Mouse (Mus musculus) heart, adult 11 months (tissue): ENCODE measurements around the gene Plcd1.

ENCODE experiments used
- DNase-seq: peaks from one replicate; pipeline ENCODE4 v3.0.0; 2022

Plcd1 gene

DNA sequence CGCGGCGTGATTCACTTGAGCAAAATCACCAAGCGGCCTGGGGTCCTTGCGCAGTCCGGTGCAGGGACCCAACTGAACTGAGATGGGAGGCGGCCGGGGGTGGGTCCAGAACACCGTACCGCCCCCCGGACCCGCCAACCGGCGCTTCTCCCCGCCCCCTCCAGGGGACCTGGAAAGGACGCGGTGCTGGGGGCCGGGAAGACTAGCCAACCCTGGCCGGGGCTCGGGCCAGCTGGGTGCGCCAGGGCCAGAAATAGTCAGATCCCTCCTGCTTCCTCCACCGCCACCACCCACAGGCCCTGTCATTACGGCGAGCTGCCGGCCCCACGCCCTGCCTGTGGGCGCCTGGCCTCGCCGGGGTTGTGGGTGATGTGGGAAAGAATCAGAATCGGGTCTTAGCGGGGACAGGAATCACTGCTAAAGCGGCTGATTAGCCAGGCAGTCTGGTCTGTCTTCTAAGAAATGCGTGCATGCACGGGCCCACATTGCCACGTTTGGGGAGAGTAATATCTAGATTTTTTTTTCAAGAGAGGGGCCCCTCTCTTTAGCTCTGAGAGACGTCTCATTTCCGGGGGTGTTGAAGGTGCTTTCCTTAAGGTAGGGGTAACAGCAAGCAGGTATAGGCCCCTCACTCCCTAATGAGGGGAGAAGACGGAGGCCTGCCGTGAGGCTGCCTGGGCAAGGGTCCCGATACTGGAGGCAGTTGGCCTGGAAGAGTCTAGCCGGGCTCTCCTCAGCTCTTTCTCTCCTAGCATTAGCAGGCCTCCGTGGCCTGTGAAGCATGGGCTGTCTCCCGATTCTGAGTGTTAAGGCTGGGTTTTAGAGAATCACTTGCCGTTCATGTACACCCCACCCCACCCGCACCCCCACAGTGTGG lies at the start of gene Plcd1:
TSS of gene Plcd1 (minus strand) at position 84 of the 877 bp plus-strand sequence.
- peak; percentile 100 for DNase-seq

DNA sequence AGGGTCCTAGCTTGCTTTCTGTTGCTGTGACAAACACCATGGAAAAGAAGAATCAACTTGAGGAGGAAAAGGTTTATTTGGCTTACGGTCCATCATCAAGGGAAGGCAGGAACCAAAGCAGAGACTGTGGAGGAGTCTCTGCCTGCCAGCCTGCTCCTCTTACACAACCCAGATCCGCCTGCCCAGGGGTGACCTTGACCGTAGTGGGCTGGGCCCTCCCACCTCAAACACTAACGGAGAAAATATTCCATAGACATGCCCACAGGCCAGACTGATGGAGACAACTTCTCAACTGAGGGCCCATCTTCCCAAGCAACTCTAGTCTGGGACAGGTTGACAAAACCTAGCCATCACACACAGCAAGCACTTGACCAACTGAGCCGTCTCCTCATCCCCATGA lies 48.8 kb upstream of the Plcd1 start:
- no peak for DNase-seq

DNA sequence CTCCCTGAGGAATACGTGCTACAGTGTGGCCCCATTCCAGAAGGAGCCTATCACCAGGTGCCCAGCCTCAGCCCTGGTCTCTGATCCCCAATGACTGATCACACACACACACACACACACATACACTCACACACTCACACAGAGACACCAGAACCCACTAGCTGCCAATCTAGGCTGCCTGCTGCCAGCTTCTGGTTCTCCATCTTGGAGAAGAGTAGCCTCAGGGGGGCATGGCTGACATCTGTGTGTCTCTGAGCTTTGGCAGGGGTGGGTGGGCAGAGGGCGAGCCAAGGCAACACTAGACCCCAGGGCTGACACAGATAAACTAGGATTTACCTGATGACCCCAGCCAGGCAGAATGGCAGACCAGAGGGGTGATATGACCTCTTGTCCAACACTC lies 45.5 kb upstream of the Plcd1 start:
- DNase-seq: no peak

- no peak for DNase-seq
Measured at GRCm38 (mm10) chr9:119130692-119131091, 37.4 kb upstream of the Plcd1 start.

- no peak for DNase-seq
Measured at GRCm38 (mm10) chr9:119128436-119129181, 35.3 kb upstream of the Plcd1 start.

DNA sequence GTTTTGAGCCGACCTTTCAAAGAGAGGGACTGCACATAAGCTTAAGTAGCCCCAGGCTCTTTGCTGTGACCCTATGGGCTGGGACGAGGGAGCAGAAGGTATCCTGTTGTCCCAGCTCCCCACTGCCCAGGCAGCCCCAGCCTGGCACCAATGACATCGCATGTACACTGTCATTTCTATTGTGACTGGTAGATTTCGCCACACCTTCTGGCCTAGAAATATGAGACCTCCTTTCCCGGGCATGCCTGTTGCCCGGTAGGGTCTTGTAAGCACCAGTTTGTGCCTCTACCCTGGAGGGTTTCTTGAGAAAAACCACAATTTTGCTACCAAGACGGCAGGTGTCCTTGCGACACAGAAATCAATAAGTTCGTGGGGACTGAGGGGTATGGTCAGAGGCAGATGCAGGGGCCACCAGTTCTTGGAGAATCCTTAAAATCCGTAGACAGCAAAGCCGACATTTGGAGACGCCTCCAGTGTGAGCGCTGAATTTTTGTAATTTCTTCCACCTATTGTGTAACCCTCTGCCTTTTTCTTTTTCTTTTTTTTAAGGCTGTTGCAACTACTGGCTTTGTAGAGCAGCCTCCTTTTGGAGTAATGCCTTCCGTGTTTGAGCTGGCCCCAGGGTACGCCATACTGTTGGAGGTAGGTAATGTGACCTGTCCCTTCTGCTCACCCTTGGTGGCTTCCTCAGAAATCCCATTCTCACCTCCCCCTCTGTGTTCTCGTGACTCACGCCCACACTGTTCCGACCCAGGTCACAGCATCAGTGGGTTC lies 29.5 kb upstream of the Plcd1 start:
- DNase-seq: no peak

- no peak for DNase-seq
Measured at GRCm38 (mm10) chr9:119120168-119120560, 26.9 kb upstream of the Plcd1 start.

- DNase-seq: no peak
Measured at GRCm38 (mm10) chr9:119119409-119120167, 26.3 kb upstream of the Plcd1 start.

GRCm38 (mm10) chr9:119114911-119115310 lies 21.6 kb upstream of the Plcd1 start:
- DNase-seq: no peak

DNA sequence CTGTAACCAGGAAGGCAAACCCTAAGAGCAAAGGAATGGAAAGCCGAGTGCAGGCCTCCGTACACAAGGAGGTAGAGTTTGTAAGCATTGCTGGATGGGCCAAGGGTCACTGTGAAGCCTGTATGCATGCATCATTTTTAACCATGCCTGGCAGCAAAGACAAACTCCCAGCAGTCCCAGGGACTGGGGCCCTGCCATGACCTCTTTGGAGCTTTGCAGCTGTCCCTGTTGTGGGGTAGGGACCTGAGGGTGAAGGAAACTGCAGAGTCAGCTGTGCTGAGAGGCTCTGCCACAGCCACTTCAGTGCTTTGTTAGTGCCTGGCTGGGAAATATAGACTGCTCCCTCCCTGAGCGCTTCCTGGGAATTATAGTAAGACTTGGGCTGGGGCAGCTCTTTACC lies 17.3 kb upstream of the Plcd1 start:
- DNase-seq: no peak

DNA sequence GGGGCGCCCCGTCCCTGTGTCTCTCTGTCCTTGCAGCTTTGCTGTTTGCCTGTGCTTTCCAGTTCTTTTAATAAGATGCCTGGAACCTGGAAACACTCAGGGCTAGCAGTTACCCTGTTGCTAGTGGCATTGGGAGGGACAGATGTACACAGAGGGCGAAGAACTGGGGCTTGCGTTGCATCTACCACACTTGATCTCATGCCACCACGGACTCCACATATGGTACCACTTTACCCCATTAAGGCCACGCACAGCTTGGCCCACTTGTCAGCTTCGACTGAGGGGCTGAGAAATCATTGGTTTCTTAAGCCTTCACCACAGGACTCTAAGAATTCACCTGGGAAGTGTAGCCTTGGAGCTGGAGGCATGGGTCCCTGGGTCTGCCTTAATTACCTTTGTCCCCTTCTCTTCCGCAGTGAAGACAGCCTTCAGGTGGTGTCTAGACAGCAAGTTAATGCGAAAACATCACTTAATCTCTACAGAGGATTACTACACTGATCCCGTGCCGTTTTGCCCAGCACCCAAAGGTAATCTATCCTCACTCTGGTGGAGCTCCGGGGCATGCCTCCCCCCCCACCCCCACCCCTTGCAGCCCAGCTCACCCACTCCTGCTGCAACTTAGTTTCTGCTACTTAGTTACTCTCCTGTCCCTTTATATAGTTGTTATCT lies 16.5 kb upstream of the Plcd1 start:
- DNase-seq: no peak

GRCm38 (mm10) chr9:119107566-119107965 lies 14.3 kb upstream of the Plcd1 start:
- DNase-seq: peak; percentile 94

- no peak for DNase-seq
Measured at GRCm38 (mm10) chr9:119102783-119103113, 9.4 kb upstream of the Plcd1 start.

DNA sequence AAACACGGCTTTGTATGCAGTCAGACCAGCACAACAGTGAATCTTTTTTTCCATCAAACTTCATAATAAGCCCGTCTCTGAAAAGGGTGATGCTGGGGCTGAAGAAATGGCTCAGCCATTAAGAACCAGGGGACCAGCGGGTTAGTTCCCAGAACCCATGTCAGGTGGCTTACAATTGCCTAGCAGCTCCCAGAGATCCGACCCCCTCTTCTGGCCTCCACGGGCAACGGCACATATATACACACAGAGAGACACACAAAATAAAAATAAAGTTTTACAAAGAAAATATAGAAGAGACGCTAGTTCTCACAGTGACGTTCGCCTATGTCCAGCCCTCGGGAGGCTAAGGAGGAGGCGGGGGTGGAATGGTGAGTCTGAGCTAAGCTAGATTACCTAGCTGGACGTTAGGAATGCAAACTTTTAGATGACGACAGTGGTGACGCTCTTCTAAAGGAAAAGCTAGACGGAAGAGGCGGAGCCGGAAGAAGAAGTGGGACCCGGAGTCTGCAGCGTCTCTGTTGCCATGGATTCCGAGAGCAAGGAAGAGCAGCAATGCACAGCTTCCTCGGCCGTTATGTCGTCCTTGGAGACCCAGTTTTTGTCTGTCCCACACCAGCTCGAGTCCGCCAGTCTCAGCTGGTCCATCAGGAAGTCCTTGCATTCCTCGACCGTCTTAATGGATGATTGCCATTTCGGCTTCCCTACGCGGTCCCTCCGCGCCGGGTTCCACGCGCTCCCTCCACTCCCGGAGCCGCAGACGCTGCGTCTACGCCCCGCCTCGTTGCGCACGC lies 8.9 kb upstream of the Plcd1 start, which contains the start of gene Dlec1:
TSS of gene Dlec1 (plus strand) at position 487 of the 791 bp plus-strand sequence.
- DNase-seq: peak; percentile 98

DNA sequence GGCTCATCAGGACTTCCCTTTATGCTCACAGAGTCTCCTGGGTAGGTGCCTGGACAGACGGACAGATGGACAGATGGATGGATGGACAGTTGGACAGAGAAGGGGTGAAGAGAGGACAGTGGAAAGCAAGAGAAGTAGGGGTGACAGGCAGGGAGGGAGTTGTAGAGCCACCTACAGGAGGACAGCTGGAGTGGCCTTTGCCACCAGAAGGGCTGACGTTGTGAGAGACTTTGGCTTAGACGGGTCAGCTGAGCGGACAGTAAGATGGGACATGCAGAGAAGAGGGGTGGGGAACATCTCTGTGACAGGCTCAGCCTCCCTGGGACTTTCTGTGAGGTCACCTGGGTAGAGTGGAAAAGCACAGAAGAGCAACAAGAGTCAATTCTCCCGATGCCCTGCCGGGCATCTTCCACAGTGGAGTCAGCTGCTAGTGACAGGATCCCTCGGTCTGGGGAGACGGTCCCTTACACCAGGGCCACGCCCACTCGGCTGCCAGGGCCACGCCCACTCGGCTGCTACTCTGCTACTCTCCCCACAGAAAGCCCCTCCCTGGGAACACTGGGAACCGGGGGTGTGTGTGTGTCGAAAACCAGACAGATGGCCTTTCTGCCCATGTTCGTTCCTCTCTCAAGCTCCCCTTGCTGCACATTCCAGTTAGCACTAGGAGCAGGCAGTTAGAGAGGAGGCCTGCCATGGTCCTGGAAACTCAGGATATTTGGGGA lies 7.0 kb upstream of the Plcd1 start:
- DNase-seq: no peak

GRCm38 (mm10) chr9:119094462-119095109 lies 1.3 kb upstream of the Plcd1 start:
- peak; percentile 94 for DNase-seq

- peak; percentile 98 for DNase-seq
Measured at GRCm38 (mm10) chr9:119092473-119093418, 556 bp downstream of the Plcd1 start.

DNA sequence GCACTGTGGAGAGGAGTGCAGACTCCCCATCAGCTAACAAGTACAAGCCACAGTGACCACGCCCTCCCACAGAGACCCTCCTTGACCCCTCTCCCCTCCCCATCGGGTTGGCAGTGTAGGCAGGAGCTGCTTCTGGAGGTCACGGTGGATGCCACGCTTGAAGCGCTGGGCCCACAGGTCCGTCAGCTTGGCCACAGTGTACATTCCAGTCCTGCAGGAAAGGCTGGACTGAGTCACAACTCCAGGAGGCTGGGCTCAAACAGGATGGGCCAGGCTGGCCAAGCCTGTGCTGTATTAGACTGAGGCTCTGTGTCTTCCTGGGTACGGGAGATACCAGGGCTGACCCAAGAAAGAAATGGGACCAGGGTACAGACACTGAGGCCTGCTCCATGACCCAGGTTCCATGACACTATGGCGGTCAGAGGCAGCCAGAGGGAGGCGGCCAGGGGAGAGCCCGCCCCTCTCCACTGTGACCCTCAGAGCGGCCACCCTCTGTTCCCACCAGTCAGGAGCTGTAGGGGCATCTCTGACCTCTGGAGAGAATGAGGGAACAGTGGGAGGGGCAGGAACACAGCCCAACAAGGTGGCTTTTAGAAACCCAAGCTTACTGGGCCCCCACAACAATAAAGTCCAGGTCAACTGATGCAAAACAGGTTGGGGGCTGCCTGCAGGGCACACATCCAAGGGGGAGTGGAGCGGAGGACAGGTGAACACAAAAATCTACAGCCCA lies 1.6 kb downstream of the Plcd1 start:
- DNase-seq: peak; percentile 96
